Mouse (Mus musculus): Measurements from ENCODE around the gene Tmc3.

Tmc3 gene

DNA sequence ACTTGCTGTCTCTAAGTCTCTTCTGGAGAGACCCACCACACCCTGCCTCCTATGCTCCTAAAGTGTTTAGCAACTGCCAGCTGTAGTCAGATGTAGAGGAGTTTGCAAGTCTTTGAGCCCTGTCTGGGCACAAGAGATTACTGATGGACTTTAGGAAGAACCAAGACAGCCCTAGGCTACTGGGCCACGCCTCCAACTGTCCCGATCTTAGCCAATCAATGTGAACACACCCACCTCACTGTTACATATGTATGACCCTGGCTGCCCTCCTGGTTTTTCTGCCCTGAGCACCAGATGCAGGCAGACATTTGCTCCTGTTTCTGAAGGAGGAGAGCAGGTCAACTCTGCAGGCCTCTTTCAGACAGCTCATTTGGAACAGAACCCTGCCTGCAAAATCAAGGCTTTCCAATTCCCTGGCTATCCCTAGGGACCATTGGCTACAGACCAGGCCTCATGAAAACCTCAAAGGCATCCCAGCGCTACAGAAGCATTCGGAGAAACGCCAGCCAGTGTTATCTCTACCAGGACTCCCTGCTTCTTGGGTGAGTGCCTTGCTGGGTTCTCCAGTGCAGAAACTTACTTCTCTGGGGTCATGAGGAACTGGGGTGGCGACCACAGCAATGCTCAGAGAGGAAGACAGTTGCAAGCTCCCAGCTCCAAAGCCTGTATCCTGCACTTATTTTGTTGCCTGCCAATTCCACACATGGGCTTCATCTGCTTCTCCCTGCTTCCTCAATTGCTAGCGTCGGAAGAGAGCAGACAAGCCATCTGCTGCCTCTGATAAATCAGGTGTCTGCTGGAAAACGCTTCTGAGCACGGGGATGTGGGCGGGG is at the start of gene Tmc3:
Gene Tmc3, plus strand, starts transcription at position 289 of the 833 bp plus-strand sequence.
- CTCF ChIA-PET, result interaction anchor here in 1 of 4 experiments (0.5 kb wide), 1 partner anchor 81 kb away, joined by 5 read pairs; no protein-coding TSS in a partner anchor
- POLR2A ChIA-PET, result interaction anchor here in 2 of 4 experiments (0.6 to 1.5 kb wide), 3 partner anchors 20 to 271 kb away, joined by 3 to 5 read pairs (median 3); partner anchors contain the start of gene Stard5 (in 1 of the 2)

DNA sequence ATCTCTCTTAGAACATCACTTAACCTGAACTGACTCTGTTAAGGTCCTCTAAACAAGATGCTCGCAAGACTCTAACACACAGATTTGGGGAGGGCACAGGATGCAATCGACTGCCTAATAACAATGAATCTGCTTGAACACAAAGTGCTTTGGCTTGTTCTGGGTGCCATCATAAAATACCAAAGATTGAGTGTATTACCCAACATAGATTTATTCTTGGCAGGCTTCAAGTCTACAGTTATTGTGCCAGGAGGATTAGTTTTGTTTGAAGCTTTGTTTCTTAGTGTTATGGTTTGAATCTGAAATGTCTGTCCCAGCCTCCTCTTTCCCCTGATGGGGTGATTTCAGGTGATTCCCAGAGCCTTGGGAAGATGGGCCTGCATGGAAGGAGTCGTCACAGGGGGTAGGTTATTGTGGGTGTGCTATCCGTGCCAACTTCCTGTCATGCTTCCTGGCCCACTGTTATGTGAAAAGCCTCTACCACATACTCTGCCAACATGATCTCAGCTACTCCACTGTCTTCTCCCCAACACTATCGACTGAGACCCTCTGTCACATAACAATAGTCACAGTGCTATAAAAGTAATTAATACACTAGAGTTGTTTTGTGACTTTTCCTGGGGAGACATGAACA is 43.1 kb upstream of the Tmc3 start:
- ChIA-PET CTCF (no interaction called here), POLR2A (interaction anchor here in 1 of 4 experiments (0.5 to 0.7 kb wide), 2 partner anchors 69 to 839 kb away, joined by 3 to 4 read pairs; no protein-coding TSS in a partner anchor)

DNA sequence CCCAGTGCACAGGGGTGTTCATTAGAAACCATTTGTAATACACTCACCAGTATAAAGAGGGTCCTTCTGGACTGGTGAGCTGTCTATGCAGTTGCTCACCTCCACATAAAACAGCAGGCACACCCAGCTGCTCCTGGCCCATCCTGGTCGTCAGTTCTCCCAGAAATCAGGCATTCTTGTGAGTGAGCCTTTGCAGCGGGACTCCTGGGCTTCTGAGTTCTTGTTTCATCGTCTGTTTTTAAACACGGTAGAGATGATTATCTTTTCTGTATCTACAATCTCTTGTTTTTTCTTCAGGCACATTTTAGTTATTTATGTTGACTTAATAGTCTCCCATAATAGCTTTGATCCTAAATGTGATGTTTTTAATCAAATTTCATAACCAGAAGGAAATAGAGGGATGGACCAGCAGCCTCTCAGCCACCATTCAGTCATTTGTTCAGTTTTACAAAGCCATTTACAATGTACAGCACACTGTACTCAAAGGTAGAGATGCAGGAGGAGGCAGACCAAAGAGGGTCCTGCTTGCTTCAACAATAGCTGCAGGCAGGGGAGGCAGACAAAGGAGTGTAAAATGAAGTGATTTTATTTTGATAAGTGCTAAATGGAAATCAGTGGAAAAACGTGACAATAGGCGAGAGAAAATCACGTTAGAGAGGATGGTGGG is 35.9 kb upstream of the Tmc3 start:
- ChIA-PET POLR2A (no interaction called here), CTCF (interaction anchor here in 1 of 4 experiments (1.6 to 2.1 kb wide), 2 partner anchors 126 to 347 kb away, joined by 6 read pairs; no protein-coding TSS in a partner anchor)

DNA sequence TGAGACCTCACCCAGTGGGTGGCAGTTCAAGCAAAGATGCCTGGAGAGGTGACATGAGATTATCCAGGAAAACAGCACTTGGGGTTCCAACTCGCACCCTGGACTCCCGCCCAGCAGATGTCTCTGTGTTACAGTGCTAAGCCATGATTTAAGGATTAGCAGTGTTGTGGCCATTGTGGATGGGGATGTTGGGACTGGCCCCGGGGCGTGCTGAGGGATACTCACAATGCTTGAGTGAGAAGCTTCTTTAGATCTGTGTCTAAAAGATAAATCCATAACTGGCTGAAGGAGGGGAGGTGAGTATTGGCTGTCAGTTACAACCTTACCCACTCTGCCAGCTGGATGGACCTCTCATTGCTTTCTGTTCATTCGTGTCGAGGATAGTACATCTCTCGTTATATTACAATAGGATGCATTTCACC is 35.4 kb upstream of the Tmc3 start:
- CTCF ChIA-PET, result interaction anchor here in 2 of 4 experiments (0.7 to 2.1 kb wide), 6 partner anchors 126 to 873 kb away, joined by 3 to 6 read pairs (median 3); no protein-coding TSS in a partner anchor
- POLR2A ChIA-PET, result no interaction called here

GRCm38 (mm10) chr7:83549951-83550407 is 34.7 kb upstream of the Tmc3 start:
- ChIA-PET CTCF (interaction anchor here (0.6 to 2.1 kb wide), 11 partner anchors 9 to 1263 kb away, joined by 3 to 8 read pairs (median 3); no protein-coding TSS in a partner anchor), POLR2A (interaction anchor here in 1 of 4 experiments (0.7 kb wide), 1 partner anchor 827 kb away, joined by 4 read pairs; no protein-coding TSS in a partner anchor)

- POLR2A ChIA-PET, result no interaction called here
- CTCF ChIA-PET, result interaction anchor here in 1 of 4 experiments (1.4 kb wide), 1 partner anchor 121 kb away, joined by 3 read pairs; no protein-coding TSS in a partner anchor
Measured at GRCm38 (mm10) chr7:83554477-83554876, 30.2 kb upstream of the Tmc3 start.

DNA sequence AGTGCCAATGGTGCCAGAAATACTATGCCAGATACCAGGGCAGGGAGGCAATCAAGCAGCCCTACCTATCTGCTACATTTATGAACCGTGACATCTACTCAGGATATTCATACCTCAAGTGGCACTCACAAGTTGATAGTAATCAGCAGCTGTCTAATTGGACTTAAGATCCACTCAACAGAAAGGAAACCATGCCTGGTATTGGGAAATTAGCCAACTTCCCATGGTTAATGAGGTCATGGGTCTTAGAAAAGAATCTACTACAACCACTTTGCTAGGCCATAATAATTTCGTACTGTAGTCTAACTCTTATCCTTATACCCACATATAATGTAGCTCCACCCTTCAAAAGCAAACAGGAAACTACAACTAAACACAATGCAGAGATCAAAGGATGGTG is 28.2 kb upstream of the Tmc3 start:
- ChIA-PET POLR2A (no interaction called here), CTCF (no interaction called here)

DNA sequence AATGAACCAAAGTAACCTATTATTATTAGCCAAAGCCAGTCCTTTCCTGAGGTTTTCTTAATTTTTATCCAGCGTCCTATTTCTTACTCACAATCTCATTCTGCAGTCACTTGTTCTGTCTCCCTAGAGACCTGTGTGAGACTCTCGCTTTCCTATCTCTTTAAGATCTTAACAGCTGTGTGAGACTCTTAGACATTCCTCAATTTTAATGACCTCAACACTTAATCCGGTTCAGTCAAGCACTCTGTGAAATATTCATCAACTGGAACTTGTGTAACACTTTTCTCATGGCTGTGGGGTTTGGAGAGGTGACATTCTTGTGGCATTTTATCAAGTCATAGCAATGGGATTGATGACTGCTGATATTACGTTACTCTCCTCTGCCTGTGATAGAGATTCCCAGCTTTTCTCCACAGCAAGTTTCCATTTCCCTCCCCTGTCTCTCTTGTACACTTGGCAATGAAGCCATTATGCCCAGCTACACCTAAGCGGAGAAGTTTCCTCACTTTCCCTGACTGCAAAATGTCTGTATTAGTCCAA is 25.9 kb upstream of the Tmc3 start:
- POLR2A ChIA-PET, result interaction anchor here in 1 of 4 experiments (0.6 to 1.3 kb wide), 2 partner anchors 12 to 299 kb away, joined by 3 to 4 read pairs; no protein-coding TSS in a partner anchor
- CTCF ChIA-PET, result interaction anchor here in 1 of 4 experiments (0.9 to 1.1 kb wide), 2 partner anchors 9 to 186 kb away, joined by 3 read pairs; no protein-coding TSS in a partner anchor

GRCm38 (mm10) chr7:83559495-83559894 is 25.2 kb upstream of the Tmc3 start:
- POLR2A ChIA-PET, result interaction anchor here in 1 of 4 experiments (0.6 kb wide), 1 partner anchor 298 kb away, joined by 4 read pairs; no protein-coding TSS in a partner anchor
- CTCF ChIA-PET, result no interaction called here

DNA sequence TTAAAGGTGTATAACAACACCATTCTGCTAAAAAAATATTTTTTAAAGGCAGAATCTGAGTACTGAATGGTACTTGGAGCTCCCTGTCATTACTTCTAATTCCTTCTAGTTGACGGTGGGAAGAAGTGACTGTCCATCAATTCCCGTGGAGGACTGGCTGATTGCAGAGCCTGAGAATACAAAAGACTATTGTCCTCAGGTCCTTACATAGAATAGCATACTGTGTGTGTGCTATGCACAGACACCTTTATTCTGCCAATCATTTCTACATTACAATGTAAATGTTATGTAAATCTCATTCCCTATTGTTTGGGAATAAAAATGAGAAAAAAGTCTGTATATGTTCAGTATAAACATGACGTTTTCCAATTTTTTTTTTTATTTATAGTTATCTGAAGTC is 22.9 kb upstream of the Tmc3 start:
- CTCF ChIA-PET, result no interaction called here
- POLR2A ChIA-PET, result no interaction called here

- ChIA-PET POLR2A (interaction anchor here in 3 of 4 experiments (0.6 to 0.7 kb wide), 3 partner anchors 20 to 794 kb away, joined by 3 to 5 read pairs (median 3); partner anchors contain the start of gene Tmc3 (in 1 of the 3)), CTCF (no interaction called here)
Measured at GRCm38 (mm10) chr7:83564635-83565291, 20.0 kb upstream of the Tmc3 start.

DNA sequence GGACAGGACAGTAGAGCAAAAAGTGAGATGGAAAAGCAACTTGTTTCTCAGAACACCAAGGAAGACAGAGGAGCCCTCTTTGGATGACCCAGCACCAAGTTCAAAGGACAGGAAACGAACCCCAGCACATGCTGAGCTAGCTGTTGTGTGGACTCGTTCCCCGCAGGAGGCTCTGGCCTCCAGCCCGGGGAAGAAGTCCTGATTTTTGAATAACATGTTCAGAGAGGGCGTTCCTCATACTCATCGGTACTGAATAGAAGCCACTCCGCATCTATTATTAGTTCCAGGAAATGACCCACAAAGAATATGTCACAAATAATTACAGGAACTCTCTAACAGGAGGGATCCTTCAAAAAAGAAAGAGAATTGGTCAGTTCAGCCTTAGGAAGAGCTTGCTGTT is 18.8 kb upstream of the Tmc3 start:
- ChIA-PET POLR2A (interaction anchor here in 2 of 4 experiments (0.6 to 1.0 kb wide), 2 partner anchors 318 to 887 kb away, joined by 3 read pairs; partner anchors contain the start of genes Mesd (in 1 of the 2) and Tlnrd1 (in 1 of the 2)), CTCF (interaction anchor here in 1 of 4 experiments (0.6 to 0.7 kb wide), 2 partner anchors 297 to 392 kb away, joined by 5 to 6 read pairs; no protein-coding TSS in a partner anchor)

DNA sequence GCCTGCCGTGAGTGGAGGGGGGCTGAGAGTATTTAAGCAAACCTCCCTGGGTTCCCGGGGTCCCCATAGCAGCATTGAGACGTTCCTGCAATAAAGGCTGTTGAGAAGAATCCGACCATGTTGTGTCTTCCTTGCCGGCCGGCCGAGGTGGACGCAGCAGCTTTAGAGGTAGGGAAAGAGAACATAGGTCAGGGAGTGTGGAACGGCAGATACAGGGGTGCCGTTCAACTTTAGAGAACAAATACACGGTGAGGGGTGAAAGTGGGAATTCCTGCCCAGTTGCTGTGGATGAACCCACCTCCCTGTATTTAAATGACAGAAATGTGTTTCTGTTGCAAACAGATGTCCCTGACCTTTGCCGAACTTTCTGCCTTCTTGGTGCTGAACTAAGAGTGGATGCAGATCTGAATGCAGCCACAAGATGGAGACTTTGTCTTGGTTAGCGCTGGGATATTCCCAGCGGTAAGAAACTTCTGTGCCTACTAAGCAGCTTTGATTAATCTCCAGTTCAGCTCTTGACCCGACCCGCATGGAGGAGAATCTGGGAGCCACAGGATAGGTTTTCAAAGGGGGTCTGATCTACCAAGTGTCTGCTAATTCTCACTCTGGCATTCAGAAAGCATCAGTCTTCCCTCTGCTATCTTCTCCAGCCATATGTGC is 16.8 kb upstream of the Tmc3 start:
- POLR2A ChIA-PET, result interaction anchor here in 2 of 4 experiments (0.7 to 1.9 kb wide), 7 partner anchors 32 to 479 kb away, joined by 3 to 6 read pairs (median 4); partner anchors contain the start of genes Mesd (in 1 of the 2), Stard5 (in 1 of the 2) and Tlnrd1 (in 1 of the 2)
- CTCF ChIA-PET, result interaction anchor here in 3 of 4 experiments (0.6 to 2.3 kb wide), 14 partner anchors 10 to 519 kb away, joined by 3 to 13 read pairs (median 4); partner anchors contain the start of genes Cemip (in 1 of the 3) and Stard5 (in 1 of the 3)

DNA sequence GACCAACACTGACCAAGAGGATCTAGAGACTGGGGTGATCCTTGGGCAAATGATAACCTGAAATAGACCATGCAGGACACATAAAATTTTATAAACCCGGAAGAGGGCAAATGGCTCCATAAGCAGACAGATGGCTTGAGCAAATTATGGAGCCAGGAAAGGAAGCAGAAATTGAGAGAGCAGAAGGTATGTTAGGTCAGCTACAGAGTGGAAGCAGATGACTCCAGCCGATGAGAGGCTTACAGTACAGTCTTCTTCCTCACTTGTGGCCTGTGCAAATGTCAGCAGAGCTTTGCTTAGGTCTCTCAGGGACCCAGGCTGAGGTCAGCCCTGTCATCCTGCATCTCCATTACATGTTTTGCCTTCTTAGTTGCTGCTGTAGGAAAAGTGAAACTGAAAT is 15.9 kb upstream of the Tmc3 start:
- CTCF ChIA-PET, result interaction anchor here in 3 of 4 experiments (0.6 to 2.3 kb wide), 9 partner anchors 11 to 206 kb away, joined by 3 to 13 read pairs (median 4); partner anchors contain the start of gene Stard5 (in 1 of the 3)
- POLR2A ChIA-PET, result interaction anchor here in 2 of 4 experiments (0.6 to 1.9 kb wide), 4 partner anchors 30 to 318 kb away, joined by 4 to 6 read pairs (median 4); partner anchors contain the start of genes Mesd (in 1 of the 2) and Tlnrd1 (in 1 of the 2)

- ChIA-PET POLR2A (no interaction called here), CTCF (interaction anchor here in 1 of 4 experiments (2.3 kb wide), 1 partner anchor 106 kb away, joined by 13 read pairs; no protein-coding TSS in a partner anchor)
Measured at GRCm38 (mm10) chr7:83569436-83569835, 15.3 kb upstream of the Tmc3 start.

- CTCF ChIA-PET, result interaction anchor here in 2 of 4 experiments (0.6 to 1.0 kb wide), 2 partner anchors 29 to 331 kb away, joined by 3 to 5 read pairs; no protein-coding TSS in a partner anchor
- POLR2A ChIA-PET, result interaction anchor here in 2 of 4 experiments (1.1 to 1.5 kb wide), 3 partner anchors 13 to 314 kb away, joined by 3 to 5 read pairs (median 3); partner anchors contain the start of genes Mesd (in 1 of the 2), Stard5 (in 1 of the 2) and Tlnrd1 (in 1 of the 2)
Measured at GRCm38 (mm10) chr7:83571077-83571476, 13.7 kb upstream of the Tmc3 start.
